Mouse (Mus musculus): ENCODE measurements around the gene Tmem132d.

The Tmem132d gene

DNA sequence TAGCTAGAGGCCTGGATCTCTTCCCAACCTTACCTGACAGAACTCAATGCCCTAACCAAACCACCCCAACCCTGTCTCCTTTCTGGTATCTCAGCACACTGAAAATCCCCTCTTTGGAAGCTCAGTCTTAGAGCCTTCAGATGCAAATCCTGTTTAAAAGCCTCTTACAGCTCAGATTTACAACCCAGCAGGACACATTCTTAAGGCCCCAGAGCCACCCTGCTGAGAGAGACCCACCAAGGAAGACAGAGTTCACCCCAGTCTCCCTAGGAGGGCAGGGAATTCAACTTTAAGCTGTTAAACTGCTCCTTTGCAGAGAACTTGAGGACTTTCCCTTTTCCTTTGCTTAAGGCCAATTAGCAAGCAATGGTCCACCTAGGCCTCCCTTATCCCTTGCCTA is 199.8 kb downstream of the Tmem132d start:
- intact Hi-C loops (cut with DNase I): no loop called here

- intact Hi-C loops (cut with DNase I): no loop called here
Measured at GRCm38 (mm10) chr5:128218281-128218680, 214.6 kb downstream of the Tmem132d start.

DNA sequence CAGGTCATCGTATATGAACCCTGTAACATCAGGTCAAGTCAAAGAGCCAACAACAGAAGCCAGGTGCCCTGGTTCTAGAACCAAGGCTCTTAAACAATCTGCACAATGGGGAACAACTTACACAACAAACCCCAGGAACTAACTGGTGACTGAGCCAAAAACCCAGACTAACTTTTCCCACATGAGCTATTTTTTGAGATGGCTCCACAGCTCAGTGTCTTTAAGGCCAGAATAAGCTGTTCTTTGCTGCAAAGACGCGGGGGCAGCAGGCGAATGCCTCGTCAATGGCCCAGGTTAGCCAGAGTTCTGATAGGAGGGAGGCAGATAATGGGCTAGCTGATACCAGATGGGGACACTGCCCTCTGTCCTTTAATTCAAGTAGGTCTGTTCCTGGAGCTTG is 221.8 kb downstream of the Tmem132d start:
- intact Hi-C loops (cut with DNase I): no loop called here

DNA sequence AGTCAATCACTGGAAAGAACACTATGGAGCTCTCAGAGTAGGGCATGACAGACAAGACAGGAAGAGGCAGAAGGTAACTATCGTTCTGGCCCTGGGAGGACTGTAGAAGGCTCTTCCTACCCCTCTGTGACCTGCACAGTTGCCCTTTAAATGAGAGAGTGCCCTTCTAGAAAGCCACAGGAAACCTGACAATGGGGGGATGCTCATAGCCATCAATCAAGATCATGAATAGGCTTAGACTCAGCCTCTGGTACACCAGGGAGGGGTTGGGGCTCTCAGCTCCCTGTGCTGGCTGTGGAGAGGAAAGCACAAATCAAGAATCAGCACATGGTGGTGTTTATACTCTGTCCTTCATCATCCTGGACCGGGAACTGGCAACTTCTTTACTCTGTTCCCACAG is 227.2 kb downstream of the Tmem132d start:
- intact Hi-C loops (cut with DNase I): no loop called here

DNA sequence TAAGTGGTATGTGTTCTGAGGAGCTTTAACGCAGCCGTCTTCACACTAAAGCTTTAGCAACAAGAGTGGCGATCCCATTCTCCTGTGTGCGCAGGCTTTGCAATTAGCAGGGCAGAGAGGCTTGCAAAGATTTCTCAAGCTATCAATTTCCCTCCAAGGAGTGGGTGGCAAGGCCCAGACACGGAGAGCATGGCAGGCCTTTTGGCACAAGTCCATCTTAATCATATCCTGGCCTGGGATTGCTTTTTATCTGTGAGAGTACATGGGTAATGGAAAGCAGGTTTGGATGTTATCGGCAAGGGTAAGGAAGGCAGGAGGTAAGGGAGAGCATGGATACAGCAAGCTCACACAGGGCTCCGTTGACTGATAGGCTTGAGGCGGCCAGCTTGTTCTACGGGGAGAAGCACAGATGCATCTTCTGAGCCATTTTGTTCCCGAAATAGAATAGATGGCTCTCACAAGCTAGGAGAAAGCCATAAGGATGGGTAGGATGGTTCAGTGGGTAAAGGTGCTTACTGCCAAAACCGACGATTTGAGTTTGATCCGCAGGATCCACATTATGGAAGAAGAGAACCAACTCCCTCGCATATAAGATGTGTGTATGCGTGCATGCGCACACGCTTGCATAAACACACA is 228.1 kb downstream of the Tmem132d start:
- intact Hi-C loops (cut with DNase I): no loop called here

GRCm38 (mm10) chr5:128203879-128204581 is 228.8 kb downstream of the Tmem132d start:
- intact Hi-C loops (cut with DNase I): no loop called here

GRCm38 (mm10) chr5:128194106-128194505 is 238.8 kb downstream of the Tmem132d start:
- intact Hi-C loops (cut with DNase I): no loop called here

DNA sequence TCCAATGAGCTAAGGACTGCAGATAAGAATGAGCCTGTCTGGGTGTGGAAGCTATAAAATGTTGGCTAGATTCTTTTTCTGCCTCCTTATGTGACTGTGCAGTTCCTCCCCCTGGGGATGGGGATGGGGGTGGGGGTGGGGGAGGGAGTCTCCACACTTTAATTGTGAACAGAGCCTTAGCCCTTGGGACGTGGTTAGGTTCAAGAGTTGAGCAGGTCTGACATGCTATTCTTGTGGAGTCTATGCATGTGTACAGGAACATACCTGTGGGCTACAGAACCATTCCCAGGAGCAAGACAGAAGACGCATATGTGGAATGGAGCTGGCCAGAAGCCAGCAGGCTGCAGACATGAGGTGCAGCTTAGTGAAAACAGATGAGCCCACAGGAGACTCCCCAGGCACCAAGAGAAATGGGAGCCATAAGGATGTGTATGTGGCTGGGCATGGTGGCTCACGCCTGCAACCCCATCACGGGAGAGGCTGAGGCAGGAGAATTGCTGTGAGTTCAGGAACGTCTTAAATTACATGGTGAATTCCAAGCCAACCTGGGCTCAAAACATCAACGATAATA is 240.3 kb downstream of the Tmem132d start:
- intact Hi-C loops (cut with DNase I): no loop called here

- intact Hi-C loops (cut with DNase I): no loop called here
Measured at GRCm38 (mm10) chr5:128191710-128192109, 241.2 kb downstream of the Tmem132d start.

DNA sequence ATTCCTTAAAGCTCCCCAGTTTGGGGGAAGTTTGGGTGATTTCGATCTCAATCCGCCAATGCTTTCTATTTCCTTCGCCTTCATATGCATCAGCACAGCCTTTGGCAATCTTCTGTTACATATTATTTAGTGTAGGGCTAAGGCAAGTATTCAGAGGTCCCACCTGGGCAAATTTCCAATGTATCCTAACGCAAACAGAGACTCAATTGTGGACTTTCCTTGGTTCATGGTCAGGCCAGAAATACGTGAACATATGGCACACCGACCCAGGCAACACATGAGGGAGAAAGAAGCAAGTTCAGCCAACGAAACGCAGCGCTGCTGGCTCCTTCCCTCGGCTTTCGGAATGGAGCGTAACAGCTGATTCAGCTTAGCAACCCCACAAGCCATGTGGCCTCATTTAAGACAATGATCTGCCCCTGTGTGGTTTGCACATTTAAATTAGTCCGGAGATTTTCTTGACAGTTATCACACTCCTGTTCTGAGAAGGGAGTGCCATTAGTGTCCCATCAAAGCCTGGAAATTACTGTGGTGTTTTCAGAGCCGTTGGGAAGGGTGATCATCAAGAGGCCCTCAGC is 242.5 kb downstream of the Tmem132d start:
- intact Hi-C loops (cut with DNase I): no loop called here

DNA sequence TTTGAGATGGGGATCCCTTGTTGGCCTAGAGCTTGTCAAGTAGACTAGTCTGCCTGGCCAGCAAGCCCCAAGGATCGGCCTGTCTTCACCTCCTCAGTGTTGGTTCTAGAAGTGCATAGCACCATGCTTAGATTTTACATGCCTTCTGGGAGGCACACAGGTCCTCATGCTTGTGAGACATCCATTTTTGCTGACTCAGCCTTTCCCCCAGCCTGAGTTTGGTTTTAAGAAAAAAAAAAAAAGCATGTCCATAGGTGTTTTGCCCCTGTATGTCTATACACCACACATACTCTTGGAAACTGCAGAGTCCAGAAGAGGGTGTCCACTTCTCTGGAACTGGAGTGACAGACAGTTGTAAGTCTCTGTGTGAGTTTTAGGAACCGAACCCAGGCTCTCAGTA is 256.6 kb downstream of the Tmem132d start:
- intact Hi-C loops (cut with DNase I): no loop called here

GRCm38 (mm10) chr5:128158901-128159675 is 273.8 kb downstream of the Tmem132d start:
- intact Hi-C loops (cut with DNase I): no loop called here

- intact Hi-C loops (cut with DNase I): no loop called here
Measured at GRCm38 (mm10) chr5:128151461-128151860, 281.4 kb downstream of the Tmem132d start.

DNA sequence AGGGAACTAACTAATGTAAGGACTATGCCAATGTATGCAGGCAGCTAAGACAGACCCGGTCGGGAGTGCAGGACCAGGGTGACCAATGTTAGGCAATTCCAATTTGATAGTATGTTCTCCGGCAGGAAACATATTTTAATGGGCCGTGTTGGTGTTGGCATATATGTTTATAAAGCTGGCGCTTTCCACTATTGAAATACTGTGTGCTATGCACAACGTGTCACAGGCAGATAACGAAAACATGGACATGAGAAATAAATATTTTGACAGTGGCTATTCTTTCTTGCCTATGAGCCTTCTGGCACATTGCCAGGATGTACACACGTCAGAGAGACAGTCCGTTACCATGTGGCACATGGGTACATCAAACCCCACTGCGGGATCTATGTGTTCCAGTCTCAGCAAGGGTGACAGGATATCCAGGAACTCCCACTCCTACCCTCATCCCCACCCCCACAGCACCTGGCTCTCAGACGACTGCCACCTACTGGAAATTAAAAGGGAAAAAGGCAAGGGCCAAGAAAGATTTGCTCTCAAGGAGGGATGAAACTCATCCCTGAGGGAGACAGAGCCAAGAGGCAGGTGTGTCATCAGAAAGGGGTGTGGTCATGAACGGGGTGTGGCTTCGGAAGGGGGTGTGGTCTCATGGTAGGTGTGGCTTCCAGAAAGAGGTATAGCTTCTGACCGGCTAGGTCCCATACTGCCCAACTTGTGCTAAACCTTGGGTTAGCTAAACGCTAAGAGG is 285.8 kb downstream of the Tmem132d start:
- intact Hi-C loops (cut with DNase I): no loop called here

DNA sequence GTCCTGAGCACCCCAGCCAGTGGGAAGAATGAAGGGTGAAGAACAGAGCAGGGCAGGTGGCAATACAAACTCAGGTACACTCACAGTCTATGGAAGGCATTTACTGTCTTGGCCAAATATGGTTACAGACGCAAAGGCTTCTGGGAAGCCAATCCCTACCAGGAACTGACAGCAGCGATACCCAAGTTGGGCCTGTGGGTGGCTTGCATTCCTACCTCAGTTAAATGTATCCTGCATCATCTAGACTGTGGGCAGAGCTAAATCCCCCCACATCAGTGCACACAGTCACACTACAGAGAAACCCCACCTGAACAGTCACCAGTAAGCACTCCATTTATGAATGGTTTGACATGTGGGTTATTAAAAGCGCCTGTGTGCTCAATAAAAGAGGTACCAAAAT is 288.1 kb downstream of the Tmem132d start:
- intact Hi-C loops (cut with DNase I): no loop called here

- intact Hi-C loops (cut with DNase I): no loop called here
Measured at GRCm38 (mm10) chr5:128136818-128137217, 296.1 kb downstream of the Tmem132d start.

DNA sequence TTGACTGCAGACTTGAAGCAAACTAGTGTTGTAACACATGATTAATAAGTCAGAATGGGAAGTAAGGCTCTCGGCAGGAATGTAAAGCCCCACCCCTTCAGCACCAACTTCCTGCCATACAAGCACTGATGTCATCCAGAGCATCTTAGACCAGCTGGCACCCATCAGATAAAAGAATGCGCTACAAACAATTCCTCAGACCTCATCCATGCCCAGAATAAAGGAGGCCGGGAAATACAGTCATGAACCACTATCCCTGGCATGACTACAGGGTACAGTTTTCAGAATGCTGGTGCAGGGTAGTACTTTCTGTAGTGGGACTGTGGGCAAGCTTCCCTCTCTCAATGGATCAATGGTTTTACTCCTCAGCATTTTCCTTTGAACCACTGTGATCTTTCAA is 310.2 kb downstream of the Tmem132d start:
- intact Hi-C loops (cut with DNase I): no loop called here

DNA sequence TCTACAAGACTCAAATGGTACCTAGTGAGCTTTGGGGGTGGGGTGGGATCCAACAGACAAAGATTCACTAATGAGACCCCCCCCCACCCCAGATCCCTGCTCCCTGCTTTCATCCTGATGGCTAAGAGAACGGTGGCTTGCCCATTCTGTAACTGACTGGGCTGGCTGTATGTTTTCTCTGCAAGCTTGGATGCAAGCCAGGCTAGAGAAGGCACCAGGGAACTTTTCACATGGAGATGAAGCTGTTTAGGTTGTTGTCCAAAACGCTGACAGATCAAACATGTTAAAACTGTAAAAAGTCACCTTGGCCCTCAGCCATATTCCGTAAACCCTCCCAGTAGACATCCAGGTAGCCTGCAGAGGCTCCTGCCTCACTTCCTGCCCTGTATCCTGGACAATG is 313.7 kb downstream of the Tmem132d start:
- intact Hi-C loops (cut with DNase I): no loop called here

DNA sequence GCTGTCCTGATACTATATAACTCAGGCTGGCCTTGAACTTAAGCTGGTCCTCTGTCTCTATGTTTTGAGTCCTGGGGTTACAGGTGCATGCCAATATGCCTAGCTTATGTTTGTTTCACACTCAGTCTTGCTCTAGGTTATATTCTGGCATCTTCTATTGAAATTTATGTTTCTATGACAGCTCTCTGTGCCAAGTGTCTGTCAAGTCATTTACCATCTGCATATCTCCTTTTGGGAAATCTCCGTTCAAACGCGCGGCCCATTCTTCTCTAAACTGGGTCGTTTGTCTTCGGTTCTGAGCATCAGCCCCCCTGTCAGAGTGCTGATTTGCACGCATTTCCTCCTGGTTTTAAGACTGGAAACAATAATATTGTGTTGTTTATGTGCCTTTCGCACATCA is 319.8 kb downstream of the Tmem132d start:
- intact Hi-C loops (cut with DNase I): no loop called here

DNA sequence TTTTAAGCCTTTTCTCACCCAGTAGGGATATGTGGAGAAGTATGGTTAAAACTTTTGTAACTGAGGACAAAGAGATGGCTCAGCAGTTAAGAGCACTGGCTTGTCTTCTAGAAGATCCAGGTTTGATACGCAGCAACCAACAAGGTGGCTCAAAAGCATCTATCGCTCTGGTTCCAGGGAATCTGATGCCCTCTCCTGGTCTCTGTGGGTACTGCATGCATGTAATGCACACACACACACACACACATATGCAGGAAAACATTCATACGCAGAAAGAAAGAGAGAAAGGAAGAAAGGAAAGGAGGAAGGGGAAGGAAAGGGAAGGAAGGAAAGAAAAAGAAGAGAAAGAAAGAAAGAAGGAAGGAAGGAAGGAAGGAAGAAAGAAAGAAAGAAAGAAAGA is 320.4 kb downstream of the Tmem132d start:
- intact Hi-C loops (cut with DNase I): no loop called here

- intact Hi-C loops (cut with DNase I): no loop called here
Measured at GRCm38 (mm10) chr5:128111664-128112063, 321.2 kb downstream of the Tmem132d start.

All from adrenal gland (tissue).